Mouse (Mus musculus) intestine, embryonic 14.5 days (tissue): ENCODE data around the gene Sowahb. TPM values are rescaled to one million over a fixed set of nuclear protein-coding genes. Genes with fewer than 3 reads are reported as not detected.

ENCODE experiments used
- ATAC-seq: fragments of 200-750 bp; cut with Nextera tagmentation; replicated peaks from 2 replicates; pipeline ENCODE4 v1.8.0; 2017; ENCODE audit warnings: low read depth, moderate number of reproducible peaks, moderate TSS enrichment, moderate library complexity; ENCODE audit not compliant: low FRiP score, low TSS enrichment
- DNase-seq: peaks from one replicate; pipeline ENCODE4 v3.0.0-alpha.2; 2018; ENCODE audit warnings: low spot score
- H3K27ac ChIP-seq: fragments of 300-500 bp; sonication (generic); 2 replicates; pipeline ENCODE4 v1.5.1; 2014; ENCODE audit warnings: low read depth, mild to moderate bottlenecking, control low read depth
- H3K27me3 ChIP-seq: fragments of 300-500 bp; sonication (generic); replicated peaks from 2 replicates; pipeline ENCODE4 v1.6.1; 2014; ENCODE audit warnings: low read length, control low read depth; ENCODE audit not compliant: control insufficient read depth, insufficient read depth
- H3K36me3 ChIP-seq: fragments of 300-500 bp; sonication (generic); 2 replicates; pipeline ENCODE4 v1.6.1; 2014; ENCODE audit warnings: low read length, control low read depth; ENCODE audit not compliant: control insufficient read depth, insufficient read depth
- H3K4me1 ChIP-seq: fragments of 300-500 bp; sonication (generic); replicated peaks from 2 replicates; pipeline ENCODE4 v1.6.1; 2014; ENCODE audit warnings: low read length, control low read depth, mixed read lengths; ENCODE audit not compliant: control insufficient read depth, insufficient read depth
- H3K4me2 ChIP-seq: fragments of 300-500 bp; sonication (generic); 2 replicates; pipeline ENCODE4 v1.6.1; 2014; ENCODE audit warnings: low read length
- H3K4me3 ChIP-seq: fragments of 300-500 bp; sonication (generic); 2 replicates; pipeline ENCODE4 v1.5.1; 2014; ENCODE audit warnings: low read depth, low read length, control low read depth, mixed read lengths
- H3K9ac ChIP-seq: fragments of 300-500 bp; sonication (generic); 2 replicates; pipeline ENCODE4 v1.6.1; 2014; ENCODE audit warnings: mild to moderate bottlenecking, low read length
- H3K9me3 ChIP-seq: fragments of 300-500 bp; sonication (generic); 2 replicates; pipeline ENCODE4 v1.6.1; 2016; ENCODE audit warnings: low read length, control low read depth; ENCODE audit not compliant: control insufficient read depth
- WGBS: fragments of 180-500 bp; shearing (Covaris S2); extraction: QIAGEN DNeasy Blood & Tissue Kit; methylation state at CpG from one replicate; pipeline ENCODE4 v1.1.7; 2014; 5-methylcytosine and 5-hydroxymethylcytosine counted together
- polyA plus RNA-seq: library from polyadenylated mRNA; unstranded; fragments of >200 nt; fragmentation: Nextera tagmentation; extraction: Ambion mirVana; gene quantifications from 2 replicates; pipeline ENCODE4 v1.2.1, GENCODE M21; 2014

Gene Sowahb
- polyA plus RNA-seq, 1 experiment from 2014 or later = 3.9 TPM

DNA sequence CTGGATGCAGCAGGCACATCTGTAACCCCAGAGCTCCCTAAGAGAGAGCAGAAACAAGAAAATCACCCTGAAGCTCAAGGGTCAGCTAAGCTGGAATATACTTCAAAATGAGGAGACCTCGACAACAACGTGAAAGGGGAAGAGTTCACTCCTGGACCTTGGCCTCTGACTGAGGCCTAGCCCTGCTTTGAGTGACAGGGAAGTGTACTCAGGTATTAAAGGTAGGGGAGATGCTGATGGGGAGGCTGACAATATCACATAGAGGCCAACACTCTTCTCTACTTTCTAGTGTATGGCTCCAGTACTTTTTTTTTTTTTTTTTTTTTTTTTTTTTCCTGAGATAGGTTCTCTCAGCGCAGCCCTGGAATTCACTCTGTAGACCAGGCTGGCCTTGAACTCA, 34.8 kb upstream of the Sowahb start:
- no peak overlapping the region for H3K4me3 ChIP-seq
- H3K9ac ChIP-seq = no peak overlapping the region
- H3K4me2 ChIP-seq = no peak overlapping the region
- no peaks in the 10 kb centered on the region; the same call in 1 of the 2 replicates for H3K9me3 ChIP-seq
- H3K4me1 ChIP-seq = no peaks in the 10 kb centered on the region
- H3K27me3 ChIP-seq = no peaks in the 10 kb centered on the region
- DNase-seq (no peak), ATAC-seq (no peak)
- 76% methylated on average over 3 of the region's 3 CpGs for WGBS
- H3K36me3 ChIP-seq = no peaks in the 10 kb centered on the region
- H3K27ac ChIP-seq = no peak overlapping the region

DNA sequence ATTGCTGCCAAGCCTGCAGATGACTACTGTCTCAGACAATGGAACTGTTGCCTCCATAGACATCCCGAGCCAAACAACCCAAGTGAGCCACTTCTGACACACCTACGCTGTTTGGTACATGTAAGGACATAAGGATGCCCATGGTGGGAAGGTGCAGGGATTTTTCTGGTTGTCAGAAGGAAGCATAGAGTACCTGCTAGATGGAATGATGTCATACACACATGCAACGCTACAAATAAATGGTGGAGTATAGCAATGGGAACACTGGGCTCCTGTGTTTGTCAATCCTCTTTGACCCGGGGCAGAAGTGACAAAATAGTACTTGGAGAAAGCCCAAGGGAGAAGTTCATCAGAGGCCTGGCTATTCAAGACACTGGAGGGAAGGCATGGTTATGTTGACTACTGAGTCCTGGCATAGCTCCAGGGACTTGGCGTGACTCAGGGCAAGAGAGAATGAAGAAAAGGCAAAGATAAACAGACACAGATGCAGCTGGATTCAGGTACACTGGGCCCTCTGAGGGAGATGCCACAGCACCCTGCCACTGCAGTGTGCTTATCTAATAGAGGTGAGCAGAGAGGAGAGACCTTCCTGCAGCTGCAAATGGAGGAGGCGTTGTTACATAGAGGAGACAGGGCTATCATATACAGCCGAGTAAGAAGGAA, 33.0 kb upstream of the Sowahb start:
- no peak overlapping the region for H3K27ac ChIP-seq
- no peak for DNase-seq
- H3K4me2 ChIP-seq = no peak overlapping the region
- 73% methylated on average over 7 of the region's 7 CpGs for WGBS
- H3K9me3 ChIP-seq = no peaks in the 10 kb centered on the region; the same call in 1 of the 2 replicates
- H3K9ac ChIP-seq = no peak overlapping the region
- ATAC-seq = no peak
- no peaks in the 10 kb centered on the region for H3K36me3 ChIP-seq
- H3K27me3 ChIP-seq = no peaks in the 10 kb centered on the region
- H3K4me1 ChIP-seq = no peaks in the 10 kb centered on the region
- no peak overlapping the region for H3K4me3 ChIP-seq

DNA sequence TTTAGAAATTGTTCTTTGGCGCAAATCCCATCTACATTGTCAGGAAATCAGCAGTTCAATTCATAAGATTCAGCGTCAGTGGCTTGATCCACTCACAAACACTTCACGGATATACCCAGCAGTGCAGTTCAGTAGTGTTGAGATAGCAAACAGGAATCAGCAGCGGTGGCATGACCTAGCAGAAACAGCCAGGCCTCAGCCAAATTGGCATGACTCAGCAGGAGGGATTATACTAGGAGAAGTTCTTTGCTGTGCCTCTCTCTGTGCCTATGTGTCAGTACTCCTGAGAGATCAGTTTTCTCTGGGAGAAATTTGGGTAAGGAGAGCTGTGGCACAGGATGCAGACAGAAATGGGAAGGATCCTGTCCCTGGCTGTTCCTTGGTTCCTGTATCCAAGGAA, 16.0 kb upstream of the Sowahb start:
- no peak overlapping the region for H3K9ac ChIP-seq
- WGBS = 84% methylated on average over 4 of the region's 4 CpGs
- H3K9me3 ChIP-seq = no peaks in the 10 kb centered on the region
- no peaks in the 10 kb centered on the region for H3K36me3 ChIP-seq
- no peak overlapping the region for H3K4me2 ChIP-seq
- H3K27ac ChIP-seq = no peak overlapping the region
- H3K27me3 ChIP-seq = no peaks in the 10 kb centered on the region
- no peak overlapping the region for H3K4me3 ChIP-seq
- ATAC-seq = no peak
- no peaks in the 10 kb centered on the region for H3K4me1 ChIP-seq
- DNase-seq = no peak

DNA sequence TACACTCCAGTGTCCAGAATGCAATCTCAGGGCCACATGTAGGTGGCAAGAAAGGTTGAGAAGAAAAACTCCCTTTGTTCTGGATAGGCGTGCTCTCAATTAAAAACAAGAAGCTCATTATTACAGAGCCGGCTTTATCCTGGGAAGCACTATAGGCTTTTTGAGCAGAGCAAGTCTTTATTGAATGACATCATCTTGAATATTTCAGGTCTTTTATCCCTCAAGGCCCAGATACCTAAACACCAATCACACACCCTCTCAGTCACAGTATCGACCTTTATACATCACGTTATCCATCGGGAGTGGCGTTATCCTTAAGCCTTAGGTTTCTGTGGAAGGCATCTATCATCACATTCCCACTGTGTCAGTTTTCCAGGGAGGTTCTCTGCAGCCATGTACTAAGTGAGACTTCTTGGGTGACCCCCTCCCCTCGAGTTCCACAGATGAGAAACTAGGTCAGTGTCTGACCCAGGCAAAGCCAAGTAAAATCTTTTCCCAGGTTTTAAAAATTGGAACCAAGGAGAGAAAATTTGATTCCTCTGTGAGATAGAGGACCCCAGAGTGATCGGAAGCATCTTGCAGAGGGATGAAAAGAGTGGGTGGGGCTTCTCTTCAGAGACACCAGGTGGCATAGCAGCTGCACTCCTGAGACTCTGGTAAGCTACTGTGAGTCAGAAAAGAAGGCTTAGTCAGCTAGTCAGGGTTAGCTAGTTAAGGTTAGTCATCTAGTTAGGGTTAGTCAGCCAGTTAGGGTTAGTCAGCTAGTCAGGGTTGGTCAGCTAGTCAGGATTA, 9.0 kb upstream of the Sowahb start:
- Histone ChIP-seq H3K9me3 (no peaks in the 10 kb centered on the region), H3K9ac (no peak overlapping the region), H3K27ac (no peak overlapping the region)

DNA sequence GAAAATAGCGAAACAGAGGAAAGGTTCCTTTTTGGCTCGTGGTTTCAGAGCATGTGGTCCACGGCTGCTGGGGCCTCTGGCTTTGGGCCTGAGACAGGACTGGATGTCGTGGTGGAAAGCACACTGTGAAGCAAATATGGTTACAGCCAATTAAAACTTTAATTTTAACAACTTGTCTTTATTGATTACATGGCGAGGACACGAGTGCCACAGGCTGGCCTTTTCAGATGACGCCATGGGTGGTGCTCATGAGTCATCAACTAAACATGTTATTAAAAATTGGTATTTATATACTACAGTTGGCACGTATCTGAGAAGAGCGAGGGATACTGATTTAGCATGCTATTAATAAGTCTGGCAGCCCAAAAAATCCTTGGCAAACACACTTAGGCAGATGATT, 7.1 kb upstream of the Sowahb start:
- no peaks in the 10 kb centered on the region for H3K4me1 ChIP-seq
- ATAC-seq (no peak), DNase-seq (no peak)
- WGBS = 84% methylated on average over 9 of the region's 9 CpGs
- H3K9me3 ChIP-seq = no peaks in the 10 kb centered on the region
- H3K27me3 ChIP-seq = peaks cover 11% of the 10 kb centered on the region; the same call in 1 of the 2 replicates
- no peak overlapping the region for H3K27ac ChIP-seq
- no peaks in the 10 kb centered on the region for H3K36me3 ChIP-seq
- H3K9ac ChIP-seq = no peak overlapping the region
- H3K4me3 ChIP-seq = no peak overlapping the region
- no peak overlapping the region for H3K4me2 ChIP-seq

More for the DNA sequence above, 9.0 kb upstream of the Sowahb start:
- Histone ChIP-seq H3K4me2 (no peak overlapping the region), H3K36me3 (no peaks in the 10 kb centered on the region), H3K4me1 (no peaks in the 10 kb centered on the region), H3K27me3 (0 out of 2 replicates have a peak, but pooled peaks cover 6% of the 10 kb centered on the region), H3K4me3 (no peak overlapping the region)
- ATAC-seq (no peak), DNase-seq (no peak)
- WGBS = 54% methylated on average over 8 of the region's 8 CpGs

DNA sequence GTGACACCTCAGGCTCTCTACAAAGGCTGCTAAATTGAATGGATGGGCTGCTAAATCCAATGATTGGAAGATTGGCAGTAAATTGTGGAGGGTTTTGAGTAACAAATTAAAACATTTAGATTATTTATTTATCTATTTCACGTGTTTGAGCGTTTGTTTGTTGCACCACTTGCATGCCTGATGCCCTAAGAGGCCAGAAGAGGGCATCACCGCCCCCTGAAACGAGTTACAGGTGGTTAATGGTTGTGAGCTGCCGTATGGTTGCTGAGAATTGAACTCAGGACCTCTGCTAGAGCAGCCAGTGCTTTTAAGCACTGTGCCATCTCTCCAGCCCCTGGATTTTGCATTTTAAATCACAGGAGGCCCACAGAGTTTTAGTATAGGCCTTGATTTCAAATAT, 6.2 kb upstream of the Sowahb start:
- Histone ChIP-seq H3K9me3 (no peaks in the 10 kb centered on the region), H3K9ac (no peak overlapping the region), H3K4me2 (no peak overlapping the region), H3K27me3 (peaks cover 20% of the 10 kb centered on the region; the same call in 1 of the 2 replicates), H3K27ac (no peak overlapping the region), H3K4me1 (no peaks in the 10 kb centered on the region), H3K4me3 (no peak overlapping the region), H3K36me3 (no peaks in the 10 kb centered on the region)
- DNase-seq = no peak
- ATAC-seq = no peak
- WGBS = 55% methylated on average over 5 of the region's 5 CpGs

DNA sequence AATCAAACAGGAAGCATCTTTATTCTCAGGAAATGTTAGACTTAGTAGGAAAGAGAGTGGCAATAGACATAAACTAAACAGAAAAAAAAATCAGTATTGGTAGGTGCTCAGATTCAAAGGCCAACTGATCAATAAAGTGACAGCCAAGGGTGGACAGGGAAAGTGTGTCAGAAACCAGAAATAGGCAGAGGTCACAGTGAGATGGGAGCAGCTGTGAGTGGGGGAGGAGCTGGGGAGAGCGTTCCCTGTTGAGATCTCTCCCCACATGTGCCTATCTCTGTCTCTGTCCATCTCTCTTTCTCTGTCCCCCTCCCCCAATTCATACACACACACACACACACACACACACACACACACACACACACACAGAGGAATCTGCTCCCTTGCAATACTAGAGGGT, 5.1 kb upstream of the Sowahb start:
- H3K36me3 ChIP-seq = no peaks in the 10 kb centered on the region
- DNase-seq = no peak
- H3K27ac ChIP-seq = no peak overlapping the region
- peaks cover 30% of the 10 kb centered on the region for H3K27me3 ChIP-seq
- H3K9ac ChIP-seq = no peak overlapping the region
- H3K4me1 ChIP-seq = no peaks in the 10 kb centered on the region
- H3K4me2 ChIP-seq = no peak overlapping the region
- no peak for ATAC-seq
- no peak overlapping the region for H3K4me3 ChIP-seq
- 88% methylated on average over 1 of the region's 1 CpGs for WGBS
- no peaks in the 10 kb centered on the region for H3K9me3 ChIP-seq

DNA sequence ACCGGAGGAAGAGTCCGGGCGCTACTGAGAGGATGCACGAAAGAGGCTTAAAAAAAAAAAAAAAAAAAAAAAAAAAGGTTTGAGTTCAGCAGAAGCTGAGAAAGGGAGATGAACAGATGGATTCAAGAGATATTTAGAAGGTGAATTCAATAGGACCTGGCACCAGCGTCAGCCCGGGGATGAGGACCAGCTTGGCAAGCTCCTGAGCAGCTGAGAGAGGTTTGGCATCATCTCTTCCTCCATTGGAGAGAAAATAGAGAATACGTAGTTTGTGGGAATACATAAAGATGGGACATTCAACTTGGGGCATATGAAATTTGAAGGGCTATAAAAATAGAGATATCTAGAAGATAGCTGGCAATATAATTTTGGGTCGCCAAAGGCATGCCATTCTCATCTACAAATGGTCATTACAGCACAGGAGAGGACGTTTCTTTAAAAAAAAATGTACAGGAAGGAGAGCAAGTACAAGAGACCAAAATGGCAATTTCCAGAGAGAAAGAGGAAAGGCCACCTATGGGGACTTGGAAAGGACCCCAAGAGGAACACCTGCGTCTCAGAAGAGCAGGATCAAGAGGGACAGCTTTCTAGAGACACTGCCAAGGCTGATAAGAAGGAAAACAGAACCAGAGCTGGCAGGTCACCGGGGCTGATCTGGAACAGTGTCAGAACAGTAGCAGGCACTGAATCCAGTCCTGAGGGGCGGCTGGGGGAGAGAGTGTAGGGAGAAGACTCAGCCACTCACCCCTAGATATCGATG, 3.8 kb upstream of the Sowahb start:
- 67% methylated on average over 13 of the region's 13 CpGs for WGBS

More for the DNA sequence above, 3.8 kb upstream of the Sowahb start:
- H3K4me2 ChIP-seq = no peak overlapping the region
- no peak overlapping the region for H3K9ac ChIP-seq
- no peak for ATAC-seq
- no peak for DNase-seq
- H3K27me3 ChIP-seq = peaks cover 44% of the 10 kb centered on the region
- H3K4me1 ChIP-seq = peaks cover 7% of the 10 kb centered on the region
- H3K36me3 ChIP-seq = no peaks in the 10 kb centered on the region
- H3K4me3 ChIP-seq = no peak overlapping the region
- H3K9me3 ChIP-seq = no peaks in the 10 kb centered on the region
- no peak overlapping the region for H3K27ac ChIP-seq
